Mouse (Mus musculus): ENCODE results near the gene Vmn1r142.
"Not testable (repeated sequence)": the region's sequence is repeated elsewhere in the genome, so short reads cannot be mapped to it uniquely, and the experiment has no call there.

Gene Vmn1r142

DNA sequence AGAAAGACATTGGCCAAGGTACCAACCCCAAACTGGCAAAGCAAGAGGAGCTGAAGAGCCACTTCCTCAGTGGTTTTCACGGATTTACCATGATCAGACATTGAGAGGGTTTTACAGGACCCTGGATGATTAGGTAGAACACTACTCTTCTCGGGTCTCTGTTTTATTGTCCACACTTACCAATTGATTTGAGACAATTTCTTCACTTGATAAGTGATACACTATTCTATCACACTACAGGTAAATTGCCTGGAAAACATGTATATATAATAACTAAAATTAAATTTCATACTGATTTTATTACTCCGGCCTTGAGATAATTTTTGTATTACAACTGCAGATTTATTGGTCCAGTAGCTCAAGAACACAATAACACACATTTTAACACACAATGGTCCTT is at the start of gene Vmn1r142:
Gene Vmn1r142, minus strand, starts transcription at position 101 of the 400 bp plus-strand sequence.
- DNase-seq (ENCODE audit: low read depth, low spot score) = not testable (repeated sequence)

DNA sequence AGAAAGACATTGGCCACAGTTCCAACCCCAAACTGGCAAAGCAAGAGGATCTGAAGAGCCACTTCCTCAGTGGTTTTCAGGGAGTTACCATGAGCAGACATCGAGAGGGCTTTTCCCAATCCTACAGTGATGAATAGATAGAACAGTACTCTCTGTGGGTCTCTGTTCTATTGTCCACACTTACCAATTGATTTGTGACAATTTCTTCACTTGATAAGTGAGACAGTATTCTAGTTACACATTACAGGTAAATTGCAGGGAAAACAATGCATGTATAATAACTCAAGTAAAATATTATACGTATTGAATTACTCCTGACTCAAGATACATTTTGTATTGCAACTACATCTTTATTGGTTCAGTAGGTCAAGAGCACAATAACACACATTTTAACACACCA is 37.3 kb upstream of the Vmn1r142 start, which contains the start of gene Gm8653:
Gene Gm8653, minus strand, starts transcription at position 101 of the 400 bp plus-strand sequence.
- DNase-seq (ENCODE audit: low read depth, low spot score) = not testable (repeated sequence)

DNA sequence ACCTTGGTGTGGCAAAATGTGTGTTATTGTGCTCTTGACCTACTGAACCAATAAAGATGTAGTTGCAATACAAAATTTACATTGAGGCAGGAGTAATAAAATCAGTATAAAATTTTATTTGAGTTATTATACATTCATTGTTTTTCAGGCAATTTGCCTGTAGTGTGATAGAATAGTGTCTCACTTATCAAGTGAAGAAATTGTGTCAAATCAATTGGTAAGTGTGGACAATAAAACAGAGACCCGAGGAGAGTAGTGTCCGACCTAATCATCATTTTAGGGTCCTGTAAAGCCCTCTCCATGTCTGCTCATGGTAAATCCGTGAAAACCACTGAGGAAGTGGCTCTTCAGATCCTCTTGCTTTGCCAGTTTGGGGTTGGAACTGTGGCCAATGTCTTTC is 25.2 kb upstream of the Vmn1r142 start, which contains the start of gene Vmn1r143:
Gene Vmn1r143, plus strand, starts transcription at position 301 of the 400 bp plus-strand sequence.
- not testable (repeated sequence) for DNase-seq (ENCODE audit: low read depth, low spot score)

DNA sequence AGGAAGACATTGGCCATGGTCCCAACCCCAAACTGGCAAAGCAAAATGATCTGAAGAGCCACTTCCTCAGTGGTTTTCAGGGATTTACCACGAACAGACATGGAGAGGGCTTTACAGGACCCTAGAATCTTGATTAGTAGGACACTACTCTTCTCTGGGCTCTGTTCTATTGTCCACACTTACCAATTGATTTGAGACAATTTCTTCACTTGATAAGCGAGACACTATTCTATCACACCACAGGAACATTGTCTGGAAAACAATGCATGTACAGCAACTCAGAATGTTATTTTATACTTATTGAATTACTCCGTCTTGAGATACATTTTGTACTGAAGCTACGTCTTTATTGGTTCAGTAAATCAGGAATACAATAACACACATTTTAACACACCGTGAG is 29.2 kb downstream of the Vmn1r142 start, which contains the start of gene Gm10666:
Gene Gm10666, minus strand, starts transcription at position 101 of the 400 bp plus-strand sequence.
- not testable (repeated sequence) for DNase-seq (ENCODE audit: low read depth, low spot score)

DNA sequence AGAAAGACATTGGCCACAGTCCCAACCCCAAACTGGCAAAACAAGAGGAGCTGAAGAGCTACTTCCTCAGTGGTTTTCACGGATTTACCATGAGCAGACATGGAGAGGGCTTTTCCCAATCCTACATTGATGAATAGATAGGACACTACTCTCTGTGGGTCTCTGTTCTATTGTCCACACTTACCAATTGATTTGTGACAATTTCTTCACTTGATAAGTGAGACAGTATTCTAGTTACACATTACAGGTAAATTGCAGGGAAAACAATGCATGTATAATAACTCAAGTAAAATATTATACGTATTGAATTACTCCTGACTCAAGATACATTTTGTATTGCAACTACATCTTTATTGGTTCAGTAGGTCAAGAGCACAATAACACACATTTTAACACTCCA is 45.7 kb downstream of the Vmn1r142 start, which contains the start of gene Gm16451:
Gene Gm16451, minus strand, starts transcription at position 101 of the 400 bp plus-strand sequence.
- DNase-seq (ENCODE audit: low read depth, low spot score) = not testable (repeated sequence)

Measured in CD4-positive, CD25-positive, alpha-beta regulatory T cell, adult 2 months (primary cell).